In the genomic region with DNA sequence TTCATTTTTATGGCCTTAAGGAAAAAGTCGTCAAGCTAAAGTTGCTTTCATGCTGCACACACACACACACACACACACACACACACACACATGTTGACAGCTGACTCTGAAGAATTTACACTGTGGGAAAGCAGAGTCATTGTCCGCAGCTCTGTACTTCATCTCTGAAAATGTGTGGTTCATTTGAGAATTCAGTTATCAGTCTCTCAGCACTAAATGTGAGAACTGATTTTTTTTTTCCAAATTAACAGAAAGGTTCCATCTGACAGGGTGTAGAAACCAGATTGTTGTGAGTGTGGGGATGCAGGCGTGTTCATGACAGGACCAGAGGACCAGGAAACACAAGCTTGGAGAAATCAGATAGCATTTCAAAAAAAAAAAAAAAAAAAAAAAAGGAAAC, we compare ENCODE assay signal across 14 mouse cellular contexts.
"Had no signal": no experiment of that assay in that cellular context is flagged by ENCODE, and none has a peak within 500 bp of the region (broad histone marks: within the 10 kb centered on the region; RNA-seq: fewer than 3 reads in every experiment).

No protein-coding gene starts in this region.

- H3K4me1 ChIP-seq: liver, embryonic 15.5 days; neural tube, embryonic 15.5 days had no signal

- H3K36me3 ChIP-seq: liver, embryonic 15.5 days; midbrain, embryonic 13.5 days; neural tube, embryonic 15.5 days had no signal

- H3K4me3 ChIP-seq: limb, embryonic 10.5 days; liver, embryonic 15.5 days; midbrain, embryonic 13.5 days; neural tube, embryonic 15.5 days had no signal

- H3K4me2 ChIP-seq: liver, embryonic 11.5 days; liver, embryonic 15.5 days; midbrain, embryonic 13.5 days; neural tube, embryonic 15.5 days had no signal

- DNase-seq: kidney, postnatal 36 days; layer of hippocampus, adult 9-11 months; lung, adult 2 months; lung, postnatal 36 days; right cerebral cortex, adult 18-20 months; spleen, adult 18-20 months; thymus, adult 18-20 months; thymus, postnatal 14 days had no signal

- H3K27ac ChIP-seq: limb, embryonic 10.5 days; liver, embryonic 15.5 days; midbrain, embryonic 13.5 days; neural tube, embryonic 15.5 days had no signal

- H3K9me3 ChIP-seq: limb, embryonic 10.5 days; liver, embryonic 15.5 days; midbrain, embryonic 13.5 days; neural tube, embryonic 15.5 days had no signal

- H3K27me3 ChIP-seq: liver, embryonic 15.5 days; neural tube, embryonic 15.5 days had no signal

- H3K9ac ChIP-seq: liver, embryonic 15.5 days; midbrain, embryonic 13.5 days; neural tube, embryonic 15.5 days had no signal

- ATAC-seq: lung, postnatal 0 days; midbrain, embryonic 13.5 days had no signal
